Mouse (Mus musculus): Measurements from ENCODE around the gene Apol11b. TPM values are rescaled to one million over a fixed set of nuclear protein-coding genes. Genes with fewer than 3 reads are reported as not detected.
"Not testable (repeated sequence)": the region's sequence is repeated elsewhere in the genome, so short reads cannot be mapped to it uniquely, and the experiment has no call there.

The Apol11b gene
- not detected in 2 replicates for polyA plus RNA-seq (2014; fragmentation: Nextera tagmentation; extraction: Ambion mirVana)

GRCm38 (mm10) chr15:77643176-77643575 is at the start of gene Apol11b:
Gene Apol11b, minus strand, starts transcription at chr15:77643286.
- H3K4me1 ChIP-seq (ENCODE audit: control insufficient read depth, insufficient read depth, low read length); DNase-seq (ENCODE audit: low spot score); H3K4me2 ChIP-seq (ENCODE audit: low read length); H3K27me3 ChIP-seq (replicated peaks; ENCODE audit: control insufficient read depth, insufficient read depth, low read length); H3K36me3 ChIP-seq (ENCODE audit: control insufficient read depth, insufficient read depth, low read length); H3K9me3 ChIP-seq (replicated peaks; ENCODE audit: control insufficient read depth, low read length); H3K27ac ChIP-seq (ENCODE audit: low read depth, low read length); H3K4me3 ChIP-seq (ENCODE audit: low read depth, low read length); ATAC-seq; H3K9ac ChIP-seq (ENCODE audit: low read length): not testable (repeated sequence)
- WGBS = 78% methylated on average over 2 of the region's 2 CpGs

GRCm38 (mm10) chr15:77691532-77692311 is 48.6 kb upstream of the Apol11b start:
- H3K4me1 ChIP-seq (ENCODE audit: control insufficient read depth, insufficient read depth, low read length); H3K36me3 ChIP-seq (ENCODE audit: control insufficient read depth, insufficient read depth, low read length); H3K27me3 ChIP-seq (replicated peaks; ENCODE audit: control insufficient read depth, insufficient read depth, low read length); H3K27ac ChIP-seq (ENCODE audit: low read depth, low read length); ATAC-seq; H3K9me3 ChIP-seq (replicated peaks; ENCODE audit: control insufficient read depth, low read length): not testable (repeated sequence)
- peak overlapping the region; percentile 16 for H3K4me3 ChIP-seq (ENCODE audit: low read depth, low read length)
- H3K9ac ChIP-seq (ENCODE audit: low read length) = peak overlapping the region; percentile 46; the same call in 1 of the 2 replicates
- WGBS = 7% methylated on average over 19 of the region's 20 CpGs
- peak; percentile 28 for DNase-seq (ENCODE audit: low spot score)
- H3K4me2 ChIP-seq (ENCODE audit: low read length) = peak overlapping the region; percentile 44

GRCm38 (mm10) chr15:77683944-77684343 is 40.9 kb upstream of the Apol11b start:
- 16% methylated on average over 8 of the region's 11 CpGs for WGBS
- ATAC-seq; H3K36me3 ChIP-seq (ENCODE audit: control insufficient read depth, insufficient read depth, low read length): not testable (repeated sequence)

GRCm38 (mm10) chr15:77674081-77674480 is 31.0 kb upstream of the Apol11b start:
- H3K9ac ChIP-seq (ENCODE audit: low read length); H3K9me3 ChIP-seq (replicated peaks; ENCODE audit: control insufficient read depth, low read length); ATAC-seq; H3K4me3 ChIP-seq (ENCODE audit: low read depth, low read length); H3K4me2 ChIP-seq (ENCODE audit: low read length); H3K27me3 ChIP-seq (replicated peaks; ENCODE audit: control insufficient read depth, insufficient read depth, low read length); H3K36me3 ChIP-seq (ENCODE audit: control insufficient read depth, insufficient read depth, low read length); DNase-seq (ENCODE audit: low spot score); H3K27ac ChIP-seq (ENCODE audit: low read depth, low read length); H3K4me1 ChIP-seq (ENCODE audit: control insufficient read depth, insufficient read depth, low read length): not testable (repeated sequence)
- 76% methylated on average over 1 of the region's 1 CpGs for WGBS

More at GRCm38 (mm10) chr15:77683944-77684343, 40.9 kb upstream of the Apol11b start:
- not testable (repeated sequence) for H3K27ac ChIP-seq (ENCODE audit: low read depth, low read length); H3K4me3 ChIP-seq (ENCODE audit: low read depth, low read length); H3K9me3 ChIP-seq (replicated peaks; ENCODE audit: control insufficient read depth, low read length); H3K4me2 ChIP-seq (ENCODE audit: low read length); H3K4me1 ChIP-seq (ENCODE audit: control insufficient read depth, insufficient read depth, low read length); H3K9ac ChIP-seq (ENCODE audit: low read length); H3K27me3 ChIP-seq (replicated peaks; ENCODE audit: control insufficient read depth, insufficient read depth, low read length)
- peak; percentile 55 for DNase-seq (ENCODE audit: low spot score)

GRCm38 (mm10) chr15:77661841-77662240 is 18.8 kb upstream of the Apol11b start:
- whole genome bisulfite sequencing = 81% methylated on average over 2 of the region's 2 CpGs
- not testable (repeated sequence) for H3K9ac ChIP-seq (ENCODE audit: low read length); H3K9me3 ChIP-seq (replicated peaks; ENCODE audit: control insufficient read depth, low read length); H3K36me3 ChIP-seq (ENCODE audit: control insufficient read depth, insufficient read depth, low read length); H3K27ac ChIP-seq (ENCODE audit: low read depth, low read length); ATAC-seq; H3K27me3 ChIP-seq (replicated peaks; ENCODE audit: control insufficient read depth, insufficient read depth, low read length); H3K4me3 ChIP-seq (ENCODE audit: low read depth, low read length); H3K4me1 ChIP-seq (ENCODE audit: control insufficient read depth, insufficient read depth, low read length); H3K4me2 ChIP-seq (ENCODE audit: low read length); DNase-seq (ENCODE audit: low spot score)

- not testable (repeated sequence) for H3K4me1 ChIP-seq (ENCODE audit: control insufficient read depth, insufficient read depth, low read length); H3K36me3 ChIP-seq (ENCODE audit: control insufficient read depth, insufficient read depth, low read length); H3K27ac ChIP-seq (ENCODE audit: low read depth, low read length); H3K9me3 ChIP-seq (replicated peaks; ENCODE audit: control insufficient read depth, low read length); H3K9ac ChIP-seq (ENCODE audit: low read length); ATAC-seq; DNase-seq (ENCODE audit: low spot score); H3K27me3 ChIP-seq (replicated peaks; ENCODE audit: control insufficient read depth, insufficient read depth, low read length); H3K4me2 ChIP-seq (ENCODE audit: low read length); H3K4me3 ChIP-seq (ENCODE audit: low read depth, low read length)
- WGBS = 82% methylated on average over 1 of the region's 1 CpGs
Observed at GRCm38 (mm10) chr15:77659773-77660172, 16.7 kb upstream of the Apol11b start.

GRCm38 (mm10) chr15:77651143-77651542 is 8.1 kb upstream of the Apol11b start:
- H3K4me1 ChIP-seq (ENCODE audit: control insufficient read depth, insufficient read depth, low read length); H3K27ac ChIP-seq (ENCODE audit: low read depth, low read length); DNase-seq (ENCODE audit: low spot score); H3K4me2 ChIP-seq (ENCODE audit: low read length); ATAC-seq; H3K4me3 ChIP-seq (ENCODE audit: low read depth, low read length); H3K36me3 ChIP-seq (ENCODE audit: control insufficient read depth, insufficient read depth, low read length); H3K9ac ChIP-seq (ENCODE audit: low read length); H3K9me3 ChIP-seq (replicated peaks; ENCODE audit: control insufficient read depth, low read length); H3K27me3 ChIP-seq (replicated peaks; ENCODE audit: control insufficient read depth, insufficient read depth, low read length): not testable (repeated sequence)

GRCm38 (mm10) chr15:77629822-77630221 is 13.3 kb downstream of the Apol11b start:
- not testable (repeated sequence) for H3K4me2 ChIP-seq (ENCODE audit: low read length); H3K4me1 ChIP-seq (ENCODE audit: control insufficient read depth, insufficient read depth, low read length); DNase-seq (ENCODE audit: low spot score); H3K9ac ChIP-seq (ENCODE audit: low read length); H3K36me3 ChIP-seq (ENCODE audit: control insufficient read depth, insufficient read depth, low read length); ATAC-seq; H3K9me3 ChIP-seq (replicated peaks; ENCODE audit: control insufficient read depth, low read length); H3K4me3 ChIP-seq (ENCODE audit: low read depth, low read length); H3K27me3 ChIP-seq (replicated peaks; ENCODE audit: control insufficient read depth, insufficient read depth, low read length); H3K27ac ChIP-seq (ENCODE audit: low read depth, low read length)
- WGBS = 84% methylated on average over 3 of the region's 3 CpGs

GRCm38 (mm10) chr15:77628647-77629046 is 14.4 kb downstream of the Apol11b start:
- 73% methylated on average over 9 of the region's 9 CpGs for WGBS
- H3K4me1 ChIP-seq (ENCODE audit: control insufficient read depth, insufficient read depth, low read length) = not testable (repeated sequence)

More at GRCm38 (mm10) chr15:77628647-77629046, 14.4 kb downstream of the Apol11b start:
- not testable (repeated sequence) for H3K4me3 ChIP-seq (ENCODE audit: low read depth, low read length); H3K36me3 ChIP-seq (ENCODE audit: control insufficient read depth, insufficient read depth, low read length); H3K4me2 ChIP-seq (ENCODE audit: low read length); H3K27me3 ChIP-seq (replicated peaks; ENCODE audit: control insufficient read depth, insufficient read depth, low read length); H3K9me3 ChIP-seq (replicated peaks; ENCODE audit: control insufficient read depth, low read length); H3K9ac ChIP-seq (ENCODE audit: low read length); DNase-seq (ENCODE audit: low spot score); H3K27ac ChIP-seq (ENCODE audit: low read depth, low read length); ATAC-seq

Measured in forebrain, embryonic 14.5 days (tissue).